Mouse (Mus musculus): ENCODE measurements around the gene Lenep. TPM values are rescaled to one million over a fixed set of nuclear protein-coding genes. Genes with fewer than 3 reads are reported as not detected.

Gene Lenep
- total RNA-seq (2014; rRNA removed) (not detected in 2 replicates), polyA plus RNA-seq (2012; rRNA removed) (not detected in 2 replicates)

- TF ChIP-seq POLR2A (IDR thresholded peaks at IDR 0.05; ENCODE audit: extremely low read depth, insufficient read depth, low read length) (no peak), CTCF (IDR thresholded peaks at IDR 0.05; ENCODE audit: low read depth, low read length) (no peak)
- Histone ChIP-seq H3K79me2 (ENCODE audit: control insufficient read depth, insufficient read depth, low read length) (peaks cover 8% of the 10 kb centered on the region; the same call in 1 of the 2 replicates), H3K36me3 (ENCODE audit: control insufficient read depth, insufficient read depth, low read length) (peaks cover 14% of the 10 kb centered on the region; the same call in 1 of the 2 replicates), H3K9ac (ENCODE audit: low read depth, low read length) (no peak within 1 kb of the TSS), H3K27me3 (ENCODE audit: control insufficient read depth, insufficient read depth, low read length) (no peaks in the 10 kb centered on the region), H3K27ac (replicated peaks; ENCODE audit: insufficient read depth, low read depth, low read length) (no peak within 1 kb of the TSS), H3K4me1 (ENCODE audit: control insufficient read depth, insufficient read depth, low read length) (peaks cover 10% of the 10 kb centered on the region; the same call in 1 of the 2 replicates), H3K4me3 (ENCODE audit: insufficient read depth, low read depth, low read length) (no peak within 1 kb of the TSS)
- no peak for DNase-seq (ENCODE audit: extremely low read depth, low read depth, low spot score)
- WGBS = 88% methylated on average over 5 of the region's 5 CpGs
Measured at GRCm38 (mm10) chr3:89402693-89403092, at the start of gene Lenep. Gene Lenep, minus strand, starts transcription at chr3:89402793.

- H3K4me1 ChIP-seq (ENCODE audit: control insufficient read depth, insufficient read depth, low read length) = peaks cover 1% of the 10 kb centered on the region; the same call in 1 of the 2 replicates
- no peak overlapping the region for H3K4me3 ChIP-seq (ENCODE audit: insufficient read depth, low read depth, low read length)
- no peak for DNase-seq (ENCODE audit: extremely low read depth, low read depth, low spot score)
- no peaks in the 10 kb centered on the region for H3K79me2 ChIP-seq (ENCODE audit: control insufficient read depth, insufficient read depth, low read length)
- H3K27me3 ChIP-seq (ENCODE audit: control insufficient read depth, insufficient read depth, low read length) = no peaks in the 10 kb centered on the region
- H3K36me3 ChIP-seq (ENCODE audit: control insufficient read depth, insufficient read depth, low read length) = no peaks in the 10 kb centered on the region
- WGBS = 92% methylated on average over 1 of the region's 1 CpGs
- no peak for TF ChIP-seq CTCF (IDR thresholded peaks at IDR 0.05; ENCODE audit: low read depth, low read length)
- TF ChIP-seq POLR2A (IDR thresholded peaks at IDR 0.05; ENCODE audit: extremely low read depth, insufficient read depth, low read length) = no peak
- no peak overlapping the region for H3K9ac ChIP-seq (ENCODE audit: low read depth, low read length)
- H3K27ac ChIP-seq (replicated peaks; ENCODE audit: insufficient read depth, low read depth, low read length) = no peak overlapping the region
Measured at GRCm38 (mm10) chr3:89451916-89452315, 49.3 kb upstream of the Lenep start.

DNA sequence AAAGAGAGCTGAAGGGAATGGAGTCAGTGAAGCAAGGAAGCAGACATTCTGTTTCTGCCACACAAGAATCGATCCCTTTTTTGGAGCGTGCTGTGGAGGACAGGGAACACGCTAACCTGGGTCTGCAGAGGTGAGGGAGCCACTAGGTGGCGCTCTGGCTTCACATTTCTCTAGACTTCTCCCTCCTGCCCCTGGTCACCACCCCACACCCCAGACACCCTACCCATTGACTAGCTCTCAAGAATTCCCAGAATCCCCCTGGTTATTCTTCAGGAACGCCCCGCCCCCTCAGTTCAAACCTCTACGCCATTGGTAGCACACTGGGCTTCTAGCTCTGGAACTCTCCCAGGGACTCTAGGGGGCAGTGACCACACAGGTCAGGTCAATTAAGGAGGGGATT, 46.9 kb upstream of the Lenep start:
- Histone ChIP-seq H3K27ac (replicated peaks; ENCODE audit: insufficient read depth, low read depth, low read length) (no peak overlapping the region), H3K36me3 (ENCODE audit: control insufficient read depth, insufficient read depth, low read length) (no peaks in the 10 kb centered on the region), H3K9ac (ENCODE audit: low read depth, low read length) (no peak overlapping the region), H3K4me1 (ENCODE audit: control insufficient read depth, insufficient read depth, low read length) (no peaks in the 10 kb centered on the region), H3K4me3 (ENCODE audit: insufficient read depth, low read depth, low read length) (no peak overlapping the region), H3K79me2 (ENCODE audit: control insufficient read depth, insufficient read depth, low read length) (no peaks in the 10 kb centered on the region), H3K27me3 (ENCODE audit: control insufficient read depth, insufficient read depth, low read length) (no peaks in the 10 kb centered on the region)
- DNase-seq (ENCODE audit: extremely low read depth, low read depth, low spot score) = peak; percentile 73
- 24% methylated on average over 7 of the region's 7 CpGs for WGBS
- TF ChIP-seq CTCF (IDR thresholded peaks at IDR 0.05; ENCODE audit: low read depth, low read length) (peak; percentile 95), POLR2A (IDR thresholded peaks at IDR 0.05; ENCODE audit: extremely low read depth, insufficient read depth, low read length) (no peak)

GRCm38 (mm10) chr3:89448720-89449537, 46.3 kb upstream of the Lenep start:
- TF ChIP-seq POLR2A (IDR thresholded peaks at IDR 0.05; ENCODE audit: extremely low read depth, insufficient read depth, low read length) (no peak), CTCF (IDR thresholded peaks at IDR 0.05; ENCODE audit: low read depth, low read length) (no peak)
- DNase-seq (ENCODE audit: extremely low read depth, low read depth, low spot score) = peak; percentile 15
- Histone ChIP-seq H3K36me3 (ENCODE audit: control insufficient read depth, insufficient read depth, low read length) (no peaks in the 10 kb centered on the region), H3K4me3 (ENCODE audit: insufficient read depth, low read depth, low read length) (no peak overlapping the region), H3K4me1 (ENCODE audit: control insufficient read depth, insufficient read depth, low read length) (no peaks in the 10 kb centered on the region), H3K9ac (ENCODE audit: low read depth, low read length) (no peak overlapping the region), H3K27ac (replicated peaks; ENCODE audit: insufficient read depth, low read depth, low read length) (no peak overlapping the region), H3K27me3 (ENCODE audit: control insufficient read depth, insufficient read depth, low read length) (no peaks in the 10 kb centered on the region), H3K79me2 (ENCODE audit: control insufficient read depth, insufficient read depth, low read length) (no peaks in the 10 kb centered on the region)
- WGBS = 67% methylated on average over 13 of the region's 13 CpGs

- TF ChIP-seq CTCF (IDR thresholded peaks at IDR 0.05; ENCODE audit: low read depth, low read length) (no peak), POLR2A (IDR thresholded peaks at IDR 0.05; ENCODE audit: extremely low read depth, insufficient read depth, low read length) (no peak)
Measured at GRCm38 (mm10) chr3:89440691-89441090, 38.1 kb upstream of the Lenep start.

DNA sequence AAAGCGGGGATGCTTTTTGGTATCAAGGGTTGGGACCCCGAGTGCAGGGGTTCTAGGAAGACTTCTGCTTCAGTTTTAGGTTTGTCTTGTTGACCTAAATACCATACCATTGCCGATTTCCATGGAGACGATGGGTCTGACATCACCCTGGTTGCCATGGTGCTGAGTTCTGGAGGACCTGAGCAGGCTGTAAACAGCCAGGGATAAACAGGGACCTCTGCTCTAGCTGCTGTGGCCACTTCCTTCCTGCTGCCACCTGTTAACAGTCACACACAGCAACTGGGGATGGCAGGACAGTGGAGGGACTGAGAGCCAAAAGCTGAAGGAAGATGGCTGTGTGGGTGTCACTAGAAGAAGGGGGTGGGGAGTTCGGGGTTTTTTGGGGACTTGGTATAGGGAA, 34.7 kb upstream of the Lenep start:
- 46% methylated on average over 5 of the region's 5 CpGs for WGBS
- H3K79me2 ChIP-seq (ENCODE audit: control insufficient read depth, insufficient read depth, low read length) = no peaks in the 10 kb centered on the region
- no peak for TF ChIP-seq CTCF (IDR thresholded peaks at IDR 0.05; ENCODE audit: low read depth, low read length)
- TF ChIP-seq POLR2A (IDR thresholded peaks at IDR 0.05; ENCODE audit: extremely low read depth, insufficient read depth, low read length) = no peak
- no peak overlapping the region for H3K4me3 ChIP-seq (ENCODE audit: insufficient read depth, low read depth, low read length)
- no peaks in the 10 kb centered on the region for H3K27me3 ChIP-seq (ENCODE audit: control insufficient read depth, insufficient read depth, low read length)
- H3K4me1 ChIP-seq (ENCODE audit: control insufficient read depth, insufficient read depth, low read length) = peaks cover 1% of the 10 kb centered on the region
- DNase-seq (ENCODE audit: extremely low read depth, low read depth, low spot score) = no peak
- no peak overlapping the region for H3K27ac ChIP-seq (replicated peaks; ENCODE audit: insufficient read depth, low read depth, low read length)
- H3K9ac ChIP-seq (ENCODE audit: low read depth, low read length) = peak overlapping the region; percentile 13; the same call in 1 of the 2 replicates
- peaks cover 6% of the 10 kb centered on the region; the same call in 1 of the 2 replicates for H3K36me3 ChIP-seq (ENCODE audit: control insufficient read depth, insufficient read depth, low read length)

More at GRCm38 (mm10) chr3:89440691-89441090, 38.1 kb upstream of the Lenep start:
- H3K27me3 ChIP-seq (ENCODE audit: control insufficient read depth, insufficient read depth, low read length) = no peaks in the 10 kb centered on the region
- H3K4me3 ChIP-seq (ENCODE audit: insufficient read depth, low read depth, low read length) = no peak overlapping the region
- H3K79me2 ChIP-seq (ENCODE audit: control insufficient read depth, insufficient read depth, low read length) = no peaks in the 10 kb centered on the region
- DNase-seq (ENCODE audit: extremely low read depth, low read depth, low spot score) = no peak
- H3K4me1 ChIP-seq (ENCODE audit: control insufficient read depth, insufficient read depth, low read length) = peaks cover 1% of the 10 kb centered on the region
- no peak overlapping the region for H3K9ac ChIP-seq (ENCODE audit: low read depth, low read length)
- no peak overlapping the region for H3K27ac ChIP-seq (replicated peaks; ENCODE audit: insufficient read depth, low read depth, low read length)
- H3K36me3 ChIP-seq (ENCODE audit: control insufficient read depth, insufficient read depth, low read length) = no peaks in the 10 kb centered on the region
- WGBS = 86% methylated on average over 2 of the region's 2 CpGs

Data from liver, adult 2 months (tissue).